Mouse (Mus musculus) heart, adult 8-10 months (tissue): ENCODE measurements around the gene Sec22a. TPM values are rescaled to one million over a fixed set of nuclear protein-coding genes. Genes with fewer than 3 reads are reported as not detected.

Experiments used
- total RNA-seq, 4 experiments: library from RNA; stranded (reverse); gene quantifications; 2 replicates each; pipeline ENCODE4 v1.2.4; 2022

The Sec22a gene
- total RNA-seq, 4 experiments from 2014 or later, result 10.2 to 14.0 (median 10.7) TPM

Other genes with a start within 250 kb of the Sec22a start
- 10 to 100 TPM; 51.4 to 56.2 (median 54.6) TPM for gene Adcy5, start 209.0 kb downstream of the Sec22a start, total RNA-seq
- 1 to 10 TPM; 4.9 to 6.1 (median 5.5) TPM for gene Pdia5, start 127.0 kb upstream of the Sec22a start, total RNA-seq
- 1 to 10 TPM; 1.6 to 3.1 (median 1.9) TPM for gene Sema5b, start 177.2 kb upstream of the Sec22a start, total RNA-seq